Mouse (Mus musculus) spleen, postnatal 14 days (tissue): Measurements from ENCODE around the gene Steap4.
"Not testable (repeated sequence)": the region's sequence is repeated elsewhere in the genome, so short reads cannot be mapped to it uniquely, and the experiment has no call there.

Experiments
- DNase-seq, 2 experiments: peaks; one replicate each; pipeline ENCODE4 v3.0.0; 2021 to 2022; ENCODE audit warnings: low spot score in 2 of 2

The Steap4 gene

DNA sequence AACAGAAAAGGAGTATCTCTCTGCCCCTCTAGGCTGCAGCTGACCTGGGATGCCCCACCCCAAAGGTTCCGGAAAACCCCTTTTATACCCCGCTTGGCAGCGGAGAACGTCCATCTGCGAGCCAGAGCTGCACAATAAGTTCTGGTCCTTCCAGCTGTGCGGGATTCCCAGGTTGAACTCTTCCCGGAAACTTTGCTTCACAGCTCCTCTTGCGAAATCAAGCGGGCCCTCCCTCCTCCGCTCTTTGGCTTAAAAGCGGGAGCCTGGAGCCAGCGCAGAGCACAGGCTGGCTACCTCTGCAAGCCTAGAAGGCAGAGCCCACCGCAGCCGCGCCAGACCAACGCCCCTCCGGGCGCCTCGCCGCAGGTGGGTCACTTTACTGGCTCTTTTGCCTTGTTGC is at the start of gene Steap4:
Gene Steap4 (plus strand): TSS at position 282 of the 400 bp plus-strand sequence.
- peak in 1 of 2 experiments; percentile 6 for DNase-seq

DNA sequence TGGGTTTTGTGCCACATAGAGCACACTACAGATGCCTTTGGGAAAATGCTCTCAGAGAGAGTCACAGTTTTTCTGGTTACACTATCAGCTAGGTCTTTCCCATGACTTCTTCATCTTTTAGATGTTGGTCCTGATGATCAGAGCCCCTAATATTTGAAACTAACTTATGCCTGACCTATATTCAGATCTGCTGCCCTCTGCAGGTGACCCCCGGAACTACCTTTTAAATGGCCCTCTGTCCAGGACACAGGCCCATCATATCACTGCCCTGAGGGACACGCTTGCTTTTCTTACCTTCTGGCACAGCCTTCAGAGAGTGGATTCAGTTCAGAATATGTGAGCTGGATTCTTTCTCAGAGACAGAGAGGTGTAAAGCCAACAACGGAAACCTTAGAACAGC is 48.3 kb upstream of the Steap4 start:
- no peak for DNase-seq

DNA sequence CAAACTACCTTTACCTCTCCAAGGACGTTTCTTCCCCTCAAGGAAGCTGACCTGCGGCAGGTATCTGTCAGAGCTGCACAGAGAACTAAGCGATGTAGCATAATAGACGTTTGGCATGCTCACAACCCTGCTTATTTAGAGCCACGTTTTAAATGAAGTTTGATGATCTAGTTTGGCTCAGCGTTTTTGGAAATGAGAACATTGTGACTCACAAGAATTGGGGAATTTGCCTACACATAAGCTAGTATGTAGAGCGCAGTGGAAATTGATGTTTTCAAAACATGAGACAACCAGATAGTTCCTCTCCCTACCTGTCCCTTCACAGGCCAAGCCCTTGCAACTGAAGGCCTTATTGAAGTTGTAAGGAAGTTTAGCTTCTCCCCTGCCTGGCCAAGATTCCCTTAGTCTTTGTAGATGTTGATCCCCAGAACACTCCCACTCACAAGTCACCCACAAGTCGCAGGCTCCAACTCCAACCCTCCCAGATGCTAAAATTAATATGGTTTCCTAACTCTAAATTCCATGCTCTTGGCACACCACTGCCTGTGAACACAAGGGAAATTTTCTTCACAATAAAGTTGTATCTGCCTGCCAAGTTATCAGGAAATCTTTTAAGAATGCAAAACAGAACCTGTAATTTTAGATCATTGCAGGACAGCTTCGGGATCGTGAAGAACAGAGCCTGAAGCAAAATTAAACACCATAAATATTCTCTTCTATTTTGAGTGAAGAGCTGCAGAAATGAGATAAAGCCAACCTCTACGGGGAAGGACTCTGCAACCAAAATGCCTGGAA is 42.6 kb upstream of the Steap4 start:
- no peak for DNase-seq

DNA sequence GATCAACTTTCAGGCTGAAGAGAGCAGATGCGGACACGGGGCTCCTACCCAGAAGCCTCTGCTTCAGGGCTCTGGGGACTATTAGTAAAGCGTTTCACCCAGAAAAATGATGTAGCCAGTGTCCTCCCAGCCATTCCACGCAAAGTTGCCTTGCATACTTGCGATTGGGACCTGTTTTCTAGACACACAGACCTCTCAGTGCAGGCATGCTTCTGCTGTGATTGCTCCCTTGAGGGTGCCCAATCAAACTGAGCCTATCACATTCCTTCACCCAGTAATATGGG is 42.0 kb upstream of the Steap4 start:
- no peak for DNase-seq

DNA sequence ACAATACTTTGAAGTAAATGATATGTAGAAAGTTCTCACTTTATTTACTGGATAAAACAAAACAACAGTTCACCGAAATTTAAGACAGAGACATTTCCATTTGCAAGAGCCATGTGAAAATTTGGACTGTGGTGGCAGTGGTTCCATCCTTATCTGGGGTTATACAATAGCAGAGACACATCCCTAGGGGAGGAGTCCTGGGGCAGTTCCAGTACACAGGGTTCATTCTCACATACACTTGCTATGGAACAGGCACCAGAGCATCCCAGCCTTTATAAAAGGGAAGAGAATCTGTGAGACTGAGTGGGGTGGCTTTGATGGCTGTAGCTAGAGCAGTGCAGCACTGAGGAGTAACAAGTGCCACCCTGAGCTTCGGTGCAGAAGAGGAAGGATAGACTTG is 40.6 kb upstream of the Steap4 start:
- no peak for DNase-seq

DNA sequence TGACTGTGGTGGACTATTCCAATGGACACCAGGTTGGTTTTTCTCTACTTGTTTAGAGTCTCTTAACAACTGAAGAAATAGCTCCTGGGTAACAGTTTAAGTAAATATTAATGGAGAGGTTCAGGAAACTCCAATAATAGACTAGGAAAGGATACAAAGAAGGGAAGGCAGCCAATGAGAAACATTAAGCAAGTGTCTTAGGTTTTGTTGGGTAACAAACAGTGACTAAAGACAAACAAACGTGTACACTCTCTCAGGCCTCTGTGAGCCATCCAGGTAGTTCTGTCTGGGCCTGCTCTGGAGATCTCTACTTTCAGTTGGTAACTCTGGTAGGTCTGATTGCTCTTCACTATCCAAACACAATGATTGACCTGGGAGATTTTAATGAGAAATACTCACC is 37.5 kb upstream of the Steap4 start:
- DNase-seq, result no peak

DNA sequence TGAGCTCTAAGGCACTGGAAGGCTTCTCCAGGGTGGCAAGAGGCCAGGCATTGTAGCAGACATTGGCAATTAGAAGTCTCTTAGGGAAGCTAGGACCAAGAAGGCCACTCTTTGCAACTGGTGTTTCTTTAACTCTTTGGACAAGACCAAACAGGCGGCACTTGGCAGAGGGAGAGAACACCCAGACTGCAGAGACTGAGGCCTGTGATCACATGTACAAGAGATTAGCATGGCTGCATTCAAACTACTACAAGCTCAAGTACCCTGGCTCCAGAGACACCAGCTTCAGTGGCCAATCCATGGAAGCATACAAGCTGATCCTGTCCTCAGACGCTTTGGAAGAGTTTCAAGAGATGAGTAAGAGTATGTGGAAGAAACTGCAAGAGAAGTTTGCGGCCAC is 36.6 kb upstream of the Steap4 start:
- no peak for DNase-seq

DNA sequence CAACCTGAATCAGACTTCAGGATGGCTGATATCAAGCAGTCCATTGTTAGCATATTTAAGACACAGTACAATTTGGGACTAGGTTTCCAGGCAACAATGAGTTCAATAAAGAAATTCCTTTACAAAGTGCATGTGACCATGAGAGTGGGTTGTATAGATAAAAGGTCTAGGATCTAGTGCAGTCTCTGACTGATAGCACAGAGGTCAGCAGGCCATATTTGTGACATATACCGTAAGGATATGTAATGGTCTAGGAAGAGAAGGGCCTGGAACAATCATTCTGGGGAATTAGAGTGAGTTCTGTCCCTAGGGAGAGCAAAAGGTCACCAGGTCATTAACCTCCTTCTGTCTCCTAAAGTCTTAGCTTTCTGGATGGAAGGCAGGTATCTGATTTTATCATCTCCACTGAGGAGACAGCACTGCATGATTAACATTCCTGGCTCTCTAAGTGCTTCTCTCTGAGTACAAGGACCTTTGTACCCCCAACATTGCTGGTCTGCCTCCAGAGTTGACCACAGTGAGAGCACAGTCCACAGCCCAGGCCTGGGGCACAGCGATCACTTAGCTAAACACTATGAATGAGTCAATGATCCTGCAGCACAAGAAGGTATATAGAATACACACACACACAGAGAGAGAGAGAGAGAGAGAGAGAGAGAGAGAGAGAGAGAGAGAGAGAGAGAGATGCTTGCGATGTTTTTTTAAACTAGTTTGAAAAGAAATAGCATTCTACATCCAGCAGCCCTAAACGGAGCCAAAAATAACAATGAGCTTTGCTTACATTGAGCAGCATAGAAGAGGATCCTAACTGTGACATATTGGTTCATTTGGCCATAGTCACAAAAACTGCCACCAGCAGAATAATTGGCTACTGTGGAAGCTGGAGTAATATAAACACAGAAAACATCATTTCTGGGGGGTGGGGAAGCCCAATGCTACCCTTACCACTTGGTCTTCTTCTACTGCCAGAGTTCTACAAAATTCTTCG is 27.7 kb upstream of the Steap4 start:
- no peak for DNase-seq

DNA sequence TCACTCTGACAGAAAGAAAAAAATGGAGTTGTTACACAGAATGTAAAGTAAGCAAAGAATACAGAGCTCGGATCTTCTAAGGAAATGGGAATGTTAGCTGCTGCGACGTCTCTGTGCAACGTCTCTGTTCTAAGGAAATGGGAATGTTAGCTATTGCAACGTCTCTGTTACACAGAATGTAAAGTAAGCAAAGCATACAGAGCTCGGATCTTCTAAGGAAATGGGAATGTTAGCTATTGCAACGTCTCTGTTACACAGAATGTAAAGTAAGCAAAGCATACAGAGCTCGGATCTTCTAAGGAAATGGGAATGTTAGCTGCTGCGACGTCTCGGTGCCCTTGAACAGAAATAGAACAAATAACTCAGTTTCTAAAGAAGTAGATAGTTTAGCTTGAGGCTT is 26.8 kb upstream of the Steap4 start:
- not testable (repeated sequence) for DNase-seq

DNA sequence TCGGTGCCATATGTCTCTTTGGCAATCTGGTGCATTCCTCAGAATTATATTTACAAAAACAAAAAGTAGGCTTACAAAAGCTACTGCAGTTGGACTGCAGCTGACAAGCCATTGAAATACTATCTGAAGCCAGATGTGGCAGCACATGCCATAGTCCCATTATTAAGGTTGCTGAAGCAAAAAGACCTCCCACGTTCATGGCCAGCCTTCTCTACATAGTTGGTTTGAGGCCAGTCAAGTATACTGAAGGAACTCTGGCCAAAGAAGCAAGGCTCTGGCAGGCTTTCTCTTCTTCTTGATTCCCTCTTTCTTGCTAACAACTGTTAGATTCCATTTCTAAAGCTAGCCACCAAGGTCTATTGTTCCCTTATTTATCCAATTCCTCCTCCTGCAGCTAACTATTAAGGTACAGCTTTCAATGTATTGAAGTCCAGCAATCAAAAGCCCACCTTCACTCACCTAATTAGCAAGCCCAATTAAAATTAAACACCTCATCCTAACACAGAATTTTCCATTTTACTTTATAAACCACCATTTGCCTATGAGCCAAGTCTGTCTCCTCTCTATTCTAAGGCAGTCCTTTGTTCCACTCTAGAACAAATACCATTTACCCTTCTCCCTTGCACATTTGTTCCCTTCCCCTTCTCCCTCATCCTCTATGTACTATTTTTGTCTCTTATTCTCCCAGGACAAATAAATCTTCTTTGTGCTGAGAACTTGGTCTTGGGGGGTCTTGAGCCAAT is 26.2 kb upstream of the Steap4 start:
- no peak for DNase-seq

DNA sequence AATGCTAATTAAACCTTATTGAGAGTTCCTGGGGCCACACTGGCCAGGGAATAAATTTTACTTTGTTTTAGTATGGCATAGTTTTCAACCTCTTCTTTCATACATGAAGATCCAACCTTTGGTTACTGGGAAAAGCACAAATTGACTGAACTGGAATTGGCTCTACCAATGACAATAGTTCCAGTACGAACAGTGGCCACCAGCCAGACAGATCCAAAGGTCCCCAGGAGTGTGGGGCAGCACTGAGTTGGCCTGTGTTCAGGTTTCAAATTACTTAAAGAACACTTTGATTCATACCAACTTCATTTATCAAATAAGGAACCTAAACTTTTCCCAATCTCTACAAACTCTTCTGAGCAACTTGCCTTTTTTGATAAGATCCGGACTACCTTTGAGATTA is 5.4 kb upstream of the Steap4 start:
- no peak for DNase-seq

DNA sequence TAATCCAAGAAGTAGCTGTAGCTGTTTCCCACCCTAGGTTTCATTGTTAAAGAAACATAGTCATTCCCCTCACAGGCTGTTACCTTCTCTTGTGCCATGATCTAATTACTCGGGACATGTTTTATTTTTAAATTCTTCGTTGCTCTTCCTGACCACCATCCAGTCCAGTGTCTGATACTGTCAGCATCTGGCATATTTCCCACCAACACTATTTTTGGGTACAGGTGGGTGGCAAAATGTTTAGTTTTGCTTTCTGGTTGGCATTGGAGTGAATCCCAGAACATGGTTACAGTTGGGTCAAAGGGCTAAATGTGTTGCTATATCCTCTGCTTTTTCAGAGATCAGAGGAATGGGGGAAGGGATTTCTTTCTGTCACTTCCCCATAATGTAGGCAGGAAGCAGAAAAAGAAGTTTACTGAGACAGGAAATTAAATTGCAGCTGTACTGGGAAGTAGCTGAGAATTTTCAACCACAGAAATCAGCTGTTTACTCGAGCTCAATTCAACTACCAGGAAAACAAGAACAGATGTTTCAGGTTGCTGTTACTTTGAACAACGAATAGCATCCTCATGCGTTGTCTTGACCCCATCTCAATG is 4.8 kb upstream of the Steap4 start:
- DNase-seq, result no peak

DNA sequence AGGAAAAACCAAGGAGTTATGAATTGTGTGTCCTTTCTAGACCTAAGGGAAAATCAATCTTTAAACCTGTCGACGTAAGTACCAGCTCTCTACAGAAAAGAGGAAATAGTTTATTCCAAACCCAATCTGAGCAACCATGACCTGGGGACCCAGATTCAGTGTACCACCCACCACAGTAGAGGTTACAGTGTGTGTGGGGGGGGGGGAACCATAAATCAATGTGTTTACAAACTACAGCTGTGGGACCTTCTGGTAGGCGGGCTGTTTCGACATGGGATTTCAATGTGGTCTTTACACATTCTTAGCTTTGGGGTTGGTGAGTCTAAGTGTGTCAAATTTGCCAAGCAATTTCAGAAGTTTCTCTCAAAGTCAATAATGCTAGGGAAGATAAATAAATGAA is 2.2 kb upstream of the Steap4 start:
- no peak for DNase-seq

DNA sequence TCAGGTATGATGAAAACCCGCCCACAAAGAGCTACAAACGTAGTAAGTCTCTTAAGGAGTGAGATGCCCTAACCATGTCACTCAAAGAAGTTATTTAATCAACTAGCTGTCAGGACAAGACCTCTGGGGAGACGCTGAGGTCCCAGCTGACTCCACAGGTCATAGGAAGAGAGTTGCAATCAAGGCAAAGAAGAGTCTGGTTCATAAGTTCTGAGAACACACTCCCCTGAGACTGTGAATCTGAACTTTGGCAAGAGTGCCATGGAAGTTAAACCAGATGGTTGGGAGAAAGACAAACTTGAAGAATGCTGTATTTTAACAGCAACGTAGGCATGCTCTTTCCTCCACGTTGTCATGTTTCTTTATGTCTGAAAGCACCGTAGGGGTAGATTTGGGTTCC is 971 bp upstream of the Steap4 start:
- DNase-seq, result no peak

DNA sequence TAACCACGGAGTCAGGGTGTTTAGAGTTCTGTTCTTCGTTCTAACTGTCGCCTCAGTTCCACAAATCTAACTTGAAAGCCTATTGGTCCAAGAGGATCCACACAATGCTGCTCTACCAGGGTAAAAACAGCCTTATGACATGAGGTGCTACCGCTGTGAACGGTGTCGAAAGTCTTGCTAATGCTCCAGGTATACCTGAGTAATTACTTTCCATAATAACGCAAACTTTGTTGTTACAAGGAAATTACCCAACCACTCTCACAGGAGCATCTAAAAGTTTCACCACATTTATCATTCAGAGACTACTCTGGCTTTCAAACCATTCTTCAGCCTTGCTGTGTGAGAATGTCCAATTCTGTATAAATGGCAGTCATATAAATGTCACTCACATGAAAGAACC is 856 bp downstream of the Steap4 start:
- DNase-seq, result no peak

DNA sequence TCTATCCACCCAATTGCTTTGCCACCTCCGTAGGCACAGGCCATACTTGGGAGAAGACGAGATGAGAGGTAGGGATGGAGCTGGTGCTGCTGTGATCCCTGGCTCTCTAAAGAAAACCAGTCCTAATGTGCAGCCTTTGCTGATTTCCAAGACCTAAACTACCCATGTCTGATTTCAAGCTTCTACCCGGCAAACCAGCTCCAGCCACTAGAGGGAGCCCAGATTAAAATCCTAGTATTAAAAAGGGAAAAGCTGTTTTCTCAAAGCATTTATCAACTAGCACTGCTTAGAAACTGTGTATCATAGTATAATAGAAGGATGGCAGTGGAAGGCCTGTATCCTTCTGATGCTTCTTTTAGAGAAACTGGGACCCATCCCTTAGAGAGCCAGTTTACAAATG is 5.0 kb downstream of the Steap4 start:
- DNase-seq, result peak in 1 of 2 experiments; percentile 14

DNA sequence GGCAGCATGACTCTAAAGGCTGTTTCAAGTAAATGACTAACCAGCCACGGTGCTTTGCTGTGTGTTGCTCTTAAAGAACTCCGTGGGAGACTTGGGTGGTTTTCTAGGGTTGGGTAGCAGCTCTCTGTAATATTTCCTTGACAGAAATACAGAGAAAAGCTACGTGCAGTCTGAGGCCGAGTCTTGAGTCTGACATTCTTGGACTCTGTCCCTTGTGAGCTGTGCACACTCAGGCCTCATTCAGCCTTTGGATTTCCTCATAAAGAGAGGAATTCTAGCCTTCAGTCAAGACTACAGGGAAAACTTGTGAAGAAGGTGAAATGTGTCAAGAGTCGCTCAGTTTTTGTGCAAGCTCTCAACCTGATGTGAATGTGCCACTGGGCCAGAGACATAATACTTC is 7.9 kb downstream of the Steap4 start:
- no peak for DNase-seq

DNA sequence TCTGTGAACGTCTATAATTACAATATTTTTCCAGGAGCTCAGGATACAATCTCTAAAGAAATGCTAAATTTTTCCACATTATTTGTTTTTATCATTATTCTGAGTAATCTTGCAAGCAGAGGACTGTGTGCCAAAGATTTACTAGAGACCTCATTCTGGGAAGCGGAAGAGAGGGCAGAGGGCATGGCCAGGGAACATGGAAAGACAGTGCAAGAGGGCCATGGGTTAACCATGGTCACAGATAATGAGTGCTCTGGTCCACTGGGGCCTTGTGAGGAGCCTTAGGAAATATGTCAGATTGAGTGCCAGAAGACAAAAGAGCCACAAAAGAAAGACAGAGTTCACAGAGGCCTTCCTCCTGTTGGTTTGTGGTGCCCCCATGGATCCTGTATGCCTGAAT is 12.0 kb downstream of the Steap4 start:
- no peak for DNase-seq

DNA sequence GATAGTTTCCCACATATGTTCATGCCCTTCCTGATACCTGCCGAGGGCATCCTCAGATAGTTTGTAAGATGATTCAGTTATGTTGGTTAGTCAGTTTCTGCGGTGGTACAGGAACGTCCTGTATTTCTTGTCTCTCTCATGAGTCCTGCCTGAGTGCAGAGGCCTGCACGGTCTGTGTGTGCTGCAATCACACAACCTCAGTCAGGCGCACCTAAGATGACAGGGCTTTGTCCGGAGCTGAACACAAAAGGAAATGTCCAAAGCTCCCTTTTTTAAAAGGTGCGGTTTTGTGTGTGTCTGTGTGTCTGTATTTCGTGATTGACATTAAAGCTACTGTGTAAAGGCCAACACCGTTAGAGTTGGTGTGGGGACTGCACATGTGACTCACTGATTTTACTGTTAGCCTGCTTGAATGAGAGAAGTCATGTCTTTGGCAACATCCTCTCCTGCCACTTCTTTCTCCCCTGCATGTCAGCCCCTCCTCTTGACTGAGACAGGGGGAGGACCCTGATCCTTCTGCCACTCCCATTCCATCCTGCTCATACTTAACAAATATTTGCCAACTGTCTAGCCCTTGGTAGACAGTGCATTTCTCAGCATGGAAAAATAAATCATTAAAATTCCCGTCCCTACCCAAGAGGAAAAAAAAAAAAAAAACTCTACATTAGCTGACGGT is 14.4 kb downstream of the Steap4 start:
- no peak for DNase-seq

DNA sequence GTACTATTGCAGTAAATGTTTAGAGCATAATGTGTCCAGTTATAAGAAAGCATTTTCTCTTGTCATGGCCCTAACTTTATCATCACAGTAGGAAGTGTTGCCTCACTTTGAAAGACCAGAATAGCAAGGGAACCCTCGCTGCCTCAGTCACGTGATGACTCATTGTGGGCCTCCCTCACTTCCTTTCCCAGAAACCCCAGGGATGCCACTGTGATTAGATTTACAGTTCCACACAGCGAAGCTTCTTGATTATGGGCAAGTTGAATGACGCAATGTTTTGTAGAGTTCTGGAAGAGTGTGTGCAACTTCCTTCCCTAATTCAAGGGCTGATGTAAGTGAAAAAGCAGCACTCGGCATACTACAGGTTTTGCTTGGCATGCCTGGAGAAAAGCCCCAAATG is 20.3 kb downstream of the Steap4 start:
- no peak for DNase-seq

DNA sequence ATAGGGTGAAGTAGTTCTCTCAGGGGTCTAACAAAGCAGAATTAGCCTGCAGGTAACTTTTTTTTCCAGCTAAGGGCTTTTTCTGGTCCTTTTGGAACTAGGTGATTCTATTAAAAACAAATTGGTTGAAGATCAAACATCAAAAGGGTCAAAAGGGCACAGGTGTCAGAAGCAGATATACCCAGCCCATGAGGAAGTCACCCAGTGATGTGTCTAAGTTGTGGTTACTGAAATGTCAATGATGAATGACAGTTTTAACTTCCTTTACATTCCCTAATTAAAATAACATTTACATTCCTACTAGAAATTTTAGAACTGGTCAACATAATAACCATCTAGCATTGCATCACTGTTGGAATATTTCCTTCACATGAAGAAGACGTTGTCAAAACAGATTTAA is 27.7 kb downstream of the Steap4 start:
- no peak for DNase-seq
